Mouse (Mus musculus) forebrain, embryonic 10.5 days (tissue): Measurements from ENCODE around the gene Ogdh. TPM values are rescaled to one million over a fixed set of nuclear protein-coding genes. Genes with fewer than 3 reads are reported as not detected.

Experiments
- DNase-seq: peaks from one replicate; pipeline ENCODE4 v3.0.0-alpha.2; 2017; ENCODE audit warnings: low spot score; ENCODE audit errors: extremely low spot score
- H3K27ac ChIP-seq: fragments of 300-500 bp; sonication (generic); 2 replicates; pipeline ENCODE4 v1.5.1; 2016; ENCODE audit warnings: mild to moderate bottlenecking
- H3K27me3 ChIP-seq: fragments of 300-500 bp; sonication (generic); 2 replicates; pipeline ENCODE4 v1.6.1; 2016; ENCODE audit warnings: mild to moderate bottlenecking; ENCODE audit not compliant: poor library complexity, severe bottlenecking
- H3K36me3 ChIP-seq: fragments of 300-500 bp; sonication (generic); replicated peaks from 2 replicates; pipeline ENCODE4 v1.6.1; 2016; ENCODE audit warnings: mild to moderate bottlenecking, moderate library complexity
- H3K4me1 ChIP-seq: fragments of 300-500 bp; sonication (generic); 2 replicates; pipeline ENCODE4 v1.6.1; 2016
- H3K4me3 ChIP-seq: fragments of 300-500 bp; sonication (generic); 2 replicates; pipeline ENCODE4 v1.5.1; 2016; ENCODE audit warnings: mild to moderate bottlenecking, moderate library complexity
- H3K9me3 ChIP-seq: fragments of 300-500 bp; sonication (generic); 2 replicates; pipeline ENCODE4 v1.6.1; 2016; ENCODE audit warnings: mild to moderate bottlenecking, moderate library complexity
- WGBS: fragments of 180-500 bp; shearing (Covaris S2); methylation state at CpG from one replicate; pipeline ENCODE4 v1.1.7; 2016; 5-methylcytosine and 5-hydroxymethylcytosine counted together
- polyA plus RNA-seq: library from polyadenylated mRNA; unstranded; fragments of >200 nt; fragmentation: Nextera tagmentation; extraction: Ambion mirVana; gene quantifications from 2 replicates; pipeline ENCODE4 v1.2.1, GENCODE M21; 2016

The Ogdh gene
- polyA plus RNA-seq, 1 experiment from 2014 or later: 112 TPM

DNA sequence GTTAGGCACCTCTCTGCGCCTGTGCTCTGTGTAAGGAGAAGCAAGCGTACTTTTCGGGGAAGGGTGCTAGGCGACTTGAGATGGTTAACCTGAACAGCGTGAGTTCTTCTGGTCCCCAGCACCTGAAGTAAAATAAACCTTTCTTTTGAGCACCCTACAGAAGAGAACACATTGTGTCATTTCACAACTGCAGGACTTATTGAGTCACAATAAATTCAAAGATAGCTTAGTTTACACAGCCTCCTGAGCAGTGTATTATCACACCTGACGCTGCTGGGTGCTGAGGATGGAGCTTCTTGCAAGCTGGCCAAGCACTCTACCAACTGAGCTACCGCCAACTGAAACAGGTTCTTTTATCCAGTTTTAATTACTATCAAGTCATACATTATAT, 16.3 kb upstream of the Ogdh start:
- H3K27ac ChIP-seq: peak overlapping the region; percentile 93
- peak overlapping the region; percentile 98 for H3K4me3 ChIP-seq
- H3K27me3 ChIP-seq: no peaks in the 10 kb centered on the region
- 24% methylated on average over 7 of the region's 7 CpGs for WGBS
- H3K9me3 ChIP-seq: peaks cover under 1% of the 10 kb centered on the region; the same call in 1 of the 2 replicates
- DNase-seq: no peak
- H3K36me3 ChIP-seq: peaks cover 33% of the 10 kb centered on the region
- peaks cover 25% of the 10 kb centered on the region for H3K4me1 ChIP-seq

DNA sequence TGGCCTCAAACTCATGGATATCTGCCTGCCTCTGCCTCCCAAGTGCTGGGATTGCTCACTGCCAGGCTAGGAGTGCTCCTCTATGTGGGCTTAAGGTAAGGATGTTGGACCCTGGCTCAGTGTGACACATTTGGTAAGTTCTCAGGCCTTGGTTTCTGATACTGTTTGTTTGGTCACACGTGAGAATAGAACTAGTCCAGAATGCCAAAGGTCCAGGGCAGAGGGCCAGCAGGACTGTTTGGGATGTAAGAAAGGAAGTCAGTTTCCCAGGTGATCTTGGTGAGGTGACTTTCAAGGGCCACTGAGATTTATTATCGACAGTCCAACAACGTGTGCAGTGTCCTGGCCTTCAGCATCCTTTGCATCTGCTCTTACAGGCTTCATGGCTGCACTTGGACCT, 15.0 kb upstream of the Ogdh start:
- H3K9me3 ChIP-seq: peaks cover 7% of the 10 kb centered on the region; the same call in 1 of the 2 replicates
- peaks cover 25% of the 10 kb centered on the region for H3K4me1 ChIP-seq
- no peak for DNase-seq
- no peak overlapping the region for H3K27ac ChIP-seq
- WGBS: 88% methylated on average over 3 of the region's 3 CpGs
- H3K27me3 ChIP-seq: no peaks in the 10 kb centered on the region
- H3K4me3 ChIP-seq: no peak overlapping the region
- H3K36me3 ChIP-seq: peaks cover 20% of the 10 kb centered on the region

DNA sequence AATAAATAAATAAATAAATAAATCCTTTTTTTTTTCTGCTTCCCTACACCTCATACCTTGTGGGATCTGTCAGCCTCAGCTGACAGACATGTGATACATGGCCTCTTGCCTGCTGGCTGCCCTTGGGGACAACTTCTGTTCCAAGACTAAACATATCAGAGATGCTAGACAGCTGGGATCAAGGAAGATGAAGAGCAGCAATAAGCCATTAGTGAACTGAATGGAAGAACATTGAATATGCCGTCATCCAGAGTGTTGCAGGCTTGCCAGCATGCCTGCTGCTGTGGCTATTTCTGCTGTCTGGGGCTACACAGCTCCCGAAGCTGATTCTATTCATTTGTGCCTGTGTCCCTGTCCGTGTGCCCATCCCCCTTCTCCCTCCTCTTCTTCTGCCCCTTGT, 8.5 kb upstream of the Ogdh start:
- no peaks in the 10 kb centered on the region for H3K27me3 ChIP-seq
- no peak overlapping the region for H3K27ac ChIP-seq
- 86% methylated on average over 3 of the region's 3 CpGs for WGBS
- DNase-seq: no peak
- peaks cover 7% of the 10 kb centered on the region; the same call in 1 of the 2 replicates for H3K9me3 ChIP-seq
- H3K4me3 ChIP-seq: no peak overlapping the region
- no peaks in the 10 kb centered on the region for H3K36me3 ChIP-seq
- no peaks in the 10 kb centered on the region for H3K4me1 ChIP-seq

DNA sequence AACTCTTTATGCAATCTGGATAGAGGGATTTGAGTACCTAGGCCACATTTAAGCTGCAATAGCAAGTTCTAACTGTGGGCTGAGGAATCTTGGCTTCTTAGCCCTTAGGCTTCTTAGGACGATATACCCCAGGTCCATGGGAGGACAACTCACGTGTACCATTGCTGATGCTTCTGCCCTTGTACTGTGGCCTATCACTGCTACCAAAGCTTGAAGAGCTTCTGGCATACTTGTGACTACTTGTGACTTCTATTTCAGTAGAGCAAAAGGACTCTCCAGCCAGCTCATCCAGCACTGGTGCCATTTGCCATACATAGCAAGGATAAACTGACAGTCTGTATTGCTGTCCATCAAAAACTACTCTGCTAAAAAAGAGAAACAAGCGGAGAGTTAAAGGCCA, 1.3 kb upstream of the Ogdh start:
- H3K27ac ChIP-seq: no peak overlapping the region
- no peak for DNase-seq
- H3K4me3 ChIP-seq: no peak overlapping the region
- H3K4me1 ChIP-seq: peaks cover 17% of the 10 kb centered on the region
- H3K9me3 ChIP-seq: no peaks in the 10 kb centered on the region
- 83% methylated on average over 3 of the region's 3 CpGs for WGBS
- H3K36me3 ChIP-seq: no peaks in the 10 kb centered on the region
- peaks cover 9% of the 10 kb centered on the region; the same call in 1 of the 2 replicates for H3K27me3 ChIP-seq

DNA sequence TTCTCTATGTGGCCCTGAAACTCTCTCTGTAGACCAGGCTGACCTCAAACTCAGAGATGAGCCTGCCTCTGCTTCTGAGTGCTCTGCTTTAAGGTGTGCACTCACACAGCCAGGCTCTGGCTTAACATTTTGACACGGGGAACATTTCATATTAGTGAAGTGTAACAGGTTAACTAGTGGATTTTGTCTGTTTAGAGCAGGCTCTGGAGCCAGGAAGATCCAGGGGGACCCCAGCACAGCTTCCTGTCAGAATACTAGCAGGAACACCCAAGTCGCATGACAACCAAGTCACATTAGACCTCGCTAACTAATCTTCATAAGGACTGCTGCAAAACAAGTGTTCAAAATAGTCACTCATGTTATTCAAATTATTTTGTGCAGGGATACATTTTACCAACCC, 550 bp upstream of the Ogdh start:
- no peak for DNase-seq
- WGBS: 28% methylated on average over 3 of the region's 3 CpGs
- Histone ChIP-seq H3K36me3 (no peaks in the 10 kb centered on the region), H3K27ac (peak overlapping the region; percentile 92), H3K9me3 (no peaks in the 10 kb centered on the region), H3K4me1 (peaks cover 17% of the 10 kb centered on the region), H3K27me3 (peaks cover 9% of the 10 kb centered on the region; the same call in 1 of the 2 replicates), H3K4me3 (peak overlapping the region; percentile 86)

DNA sequence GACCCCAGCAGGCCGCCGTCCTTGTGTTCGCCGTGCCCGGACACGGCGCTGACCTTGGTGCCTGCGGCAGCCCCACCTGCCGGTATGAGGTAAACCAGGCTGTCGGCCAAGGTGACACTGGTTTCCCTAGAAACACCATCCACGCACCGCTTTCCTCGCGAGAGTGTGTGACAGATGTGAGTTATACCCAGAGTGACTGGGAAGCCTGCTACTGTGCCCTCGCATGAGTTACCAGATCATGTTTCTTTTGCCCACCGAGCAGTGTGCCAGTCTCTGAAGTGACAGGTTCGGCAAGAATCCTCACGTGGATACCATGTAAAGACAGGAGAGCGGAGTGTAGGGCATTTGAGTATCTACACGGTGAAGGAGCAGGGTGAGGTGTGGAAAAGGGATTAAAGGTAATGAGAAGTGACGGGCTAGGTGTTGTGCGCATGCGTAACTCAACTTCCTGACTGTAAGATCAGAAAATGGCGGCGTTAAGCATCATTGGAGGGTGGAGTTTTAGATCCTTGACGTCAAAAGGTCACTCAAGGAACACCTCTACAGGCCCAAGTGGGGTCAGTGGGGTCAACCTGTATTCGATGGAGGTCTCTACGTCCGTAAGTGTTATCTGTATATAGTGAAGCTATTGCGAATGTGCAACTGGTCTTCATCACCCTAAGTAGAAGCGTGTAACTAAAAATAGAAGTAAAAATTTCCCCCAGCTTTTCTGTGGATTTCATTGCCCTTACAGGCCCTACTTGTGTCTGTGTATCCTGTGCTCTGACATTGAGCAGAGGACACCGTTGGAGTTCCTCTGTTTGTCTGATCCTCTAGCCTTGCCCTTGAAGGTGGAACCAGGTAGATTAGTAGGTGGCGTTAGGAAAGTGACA, 919 bp downstream of the Ogdh start:
- Histone ChIP-seq H3K36me3 (peaks cover 6% of the 10 kb centered on the region), H3K4me1 (peaks cover 17% of the 10 kb centered on the region), H3K27ac (peak overlapping the region; percentile 92), H3K9me3 (no peaks in the 10 kb centered on the region), H3K27me3 (peaks cover 9% of the 10 kb centered on the region; the same call in 1 of the 2 replicates), H3K4me3 (peak overlapping the region; percentile 86)
- WGBS: 20% methylated on average over 33 of the region's 33 CpGs
- DNase-seq: no peak

DNA sequence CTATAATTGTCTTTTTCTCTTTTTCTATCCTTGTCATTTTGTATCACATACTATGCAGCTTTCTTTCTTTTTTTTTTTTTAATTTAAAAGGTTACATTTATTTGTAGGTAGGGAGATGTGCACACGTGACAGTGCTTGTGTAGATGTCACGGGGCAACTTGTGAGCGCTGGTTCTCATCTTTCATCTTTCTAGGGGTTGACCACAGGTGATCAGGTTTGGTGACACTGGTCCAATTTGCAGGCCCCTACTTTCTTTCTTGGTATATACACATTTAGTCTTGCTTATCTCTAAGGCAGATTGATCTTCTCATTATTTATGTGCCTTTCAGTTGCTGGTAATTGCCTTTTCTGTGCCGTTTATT, 1.5 kb downstream of the Ogdh start:
- WGBS: 97% methylated on average over 4 of the region's 4 CpGs
- H3K27ac ChIP-seq: no peak overlapping the region
- peaks cover 9% of the 10 kb centered on the region; the same call in 1 of the 2 replicates for H3K27me3 ChIP-seq
- peaks cover 17% of the 10 kb centered on the region for H3K4me1 ChIP-seq
- H3K4me3 ChIP-seq: peak overlapping the region; percentile 86
- H3K9me3 ChIP-seq: no peaks in the 10 kb centered on the region
- DNase-seq: no peak
- peaks cover 12% of the 10 kb centered on the region for H3K36me3 ChIP-seq

DNA sequence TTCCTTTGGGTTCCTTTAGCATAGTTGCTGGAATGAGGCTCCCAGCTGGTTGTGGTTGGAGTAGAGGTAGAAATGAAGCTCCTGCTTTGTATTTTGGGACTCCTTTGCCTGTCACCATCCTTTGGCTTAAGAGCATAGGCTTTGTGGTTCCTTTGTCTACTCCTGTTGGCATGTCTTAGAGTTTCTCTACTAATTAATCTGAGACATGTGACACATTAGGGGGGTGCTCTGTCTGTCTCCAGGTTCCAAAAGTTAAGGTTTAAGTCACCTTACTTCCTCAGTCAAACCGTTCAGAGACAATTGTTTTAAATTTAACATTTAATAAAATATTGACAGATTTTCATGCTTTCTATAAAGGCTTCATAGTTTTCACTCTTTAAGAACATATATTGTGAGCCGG, 2.2 kb downstream of the Ogdh start:
- H3K9me3 ChIP-seq: no peaks in the 10 kb centered on the region
- WGBS: 94% methylated on average over 2 of the region's 2 CpGs
- peaks cover 17% of the 10 kb centered on the region for H3K4me1 ChIP-seq
- peaks cover 19% of the 10 kb centered on the region for H3K36me3 ChIP-seq
- H3K27ac ChIP-seq: no peak overlapping the region
- DNase-seq: no peak
- H3K27me3 ChIP-seq: peaks cover 9% of the 10 kb centered on the region; the same call in 1 of the 2 replicates
- no peak overlapping the region for H3K4me3 ChIP-seq

DNA sequence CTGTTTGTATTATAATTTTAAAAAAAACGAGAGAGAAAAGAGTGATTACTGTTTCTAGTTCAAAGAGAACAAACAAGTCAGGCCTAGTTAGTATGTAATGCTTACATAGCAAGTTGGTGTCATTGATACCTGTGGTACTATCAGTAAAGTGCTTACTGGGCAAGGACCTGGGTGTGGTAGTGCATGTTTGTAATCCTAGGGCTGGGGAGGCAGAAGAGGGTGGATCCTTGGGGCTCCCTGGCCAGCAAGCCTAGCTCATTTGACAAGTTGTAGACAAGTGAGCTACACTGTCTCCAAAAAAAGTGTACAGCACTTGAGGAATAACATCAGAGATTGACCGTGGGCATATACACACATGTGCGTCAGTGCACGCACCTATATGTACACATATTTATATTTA, 3.2 kb downstream of the Ogdh start:
- peaks cover 17% of the 10 kb centered on the region for H3K4me1 ChIP-seq
- no peaks in the 10 kb centered on the region for H3K9me3 ChIP-seq
- no peak for DNase-seq
- peaks cover 9% of the 10 kb centered on the region; the same call in 1 of the 2 replicates for H3K27me3 ChIP-seq
- H3K27ac ChIP-seq: no peak overlapping the region
- 91% methylated on average over 4 of the region's 4 CpGs for WGBS
- no peak overlapping the region for H3K4me3 ChIP-seq
- H3K36me3 ChIP-seq: peaks cover 29% of the 10 kb centered on the region

DNA sequence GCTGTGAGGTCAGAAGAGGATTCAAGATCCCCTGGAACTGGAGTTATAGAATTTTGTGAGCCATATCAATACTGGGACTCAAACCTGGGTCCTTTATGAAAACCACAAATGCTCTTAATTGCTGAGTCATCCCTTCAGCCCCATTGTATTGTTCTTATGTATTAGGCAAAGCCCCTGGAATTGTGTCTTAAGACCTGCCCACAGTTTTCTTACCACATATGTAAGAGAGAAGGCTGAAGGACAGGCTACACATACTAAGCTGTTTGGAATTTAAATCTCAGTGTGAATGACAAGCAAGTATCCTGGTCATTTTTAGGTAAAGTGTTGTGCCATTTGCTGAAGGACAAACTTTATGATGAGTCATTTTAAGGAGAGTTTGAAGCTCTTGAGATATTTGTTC, 4.6 kb downstream of the Ogdh start:
- Histone ChIP-seq H3K36me3 (peaks cover 43% of the 10 kb centered on the region), H3K9me3 (no peaks in the 10 kb centered on the region), H3K27ac (no peak overlapping the region), H3K27me3 (no peaks in the 10 kb centered on the region), H3K4me1 (peaks cover 13% of the 10 kb centered on the region), H3K4me3 (no peak overlapping the region)
- no peak for DNase-seq

DNA sequence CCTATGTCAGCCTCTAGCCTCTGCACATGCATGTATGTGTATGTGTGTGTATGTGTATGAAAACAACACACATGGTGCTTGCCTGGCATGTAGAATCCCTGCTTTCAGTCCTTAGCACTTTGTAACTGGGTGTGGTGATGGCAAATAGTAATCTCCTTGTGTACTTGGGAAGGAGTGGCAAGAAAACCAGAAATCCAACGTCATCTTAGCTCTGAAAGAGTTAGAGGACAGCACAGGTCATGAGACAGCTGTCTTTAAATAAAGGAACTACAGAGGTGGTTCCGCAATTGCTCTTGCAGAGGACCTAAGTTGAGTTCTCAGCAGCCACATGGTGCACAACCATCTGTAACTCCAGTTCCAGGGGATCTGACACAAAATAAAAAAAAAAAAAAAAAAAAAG, 8.0 kb downstream of the Ogdh start:
- H3K27me3 ChIP-seq: no peaks in the 10 kb centered on the region
- no peak overlapping the region for H3K27ac ChIP-seq
- no peak for DNase-seq
- no peaks in the 10 kb centered on the region for H3K9me3 ChIP-seq
- peaks cover 70% of the 10 kb centered on the region for H3K36me3 ChIP-seq
- no peaks in the 10 kb centered on the region for H3K4me1 ChIP-seq
- no peak overlapping the region for H3K4me3 ChIP-seq
- WGBS: 91% methylated on average over 2 of the region's 2 CpGs

DNA sequence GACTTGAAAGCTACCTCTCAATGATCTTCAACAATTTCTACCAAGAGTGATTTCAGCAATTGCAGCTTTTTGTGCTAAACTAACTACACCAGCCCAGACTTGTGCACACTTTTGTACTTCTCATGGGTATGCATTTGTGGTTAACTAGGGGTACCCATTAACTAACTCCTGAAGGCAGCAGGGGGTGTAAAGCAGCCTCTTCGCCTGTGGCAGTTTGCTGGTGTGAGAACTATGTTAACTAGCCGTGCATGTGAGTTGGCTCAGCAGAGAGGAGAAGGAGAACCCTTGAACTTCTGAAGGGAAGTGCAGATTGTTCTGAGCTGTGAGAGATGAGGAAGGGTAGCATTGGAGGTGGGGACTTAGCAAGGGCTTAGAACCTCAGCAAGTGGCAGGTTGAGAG, 11.4 kb downstream of the Ogdh start:
- H3K4me1 ChIP-seq: no peaks in the 10 kb centered on the region
- H3K4me3 ChIP-seq: no peak overlapping the region
- H3K27ac ChIP-seq: no peak overlapping the region
- no peak for DNase-seq
- no peaks in the 10 kb centered on the region for H3K9me3 ChIP-seq
- H3K27me3 ChIP-seq: no peaks in the 10 kb centered on the region
- peaks cover 91% of the 10 kb centered on the region for H3K36me3 ChIP-seq
- 82% methylated on average over 2 of the region's 2 CpGs for WGBS

DNA sequence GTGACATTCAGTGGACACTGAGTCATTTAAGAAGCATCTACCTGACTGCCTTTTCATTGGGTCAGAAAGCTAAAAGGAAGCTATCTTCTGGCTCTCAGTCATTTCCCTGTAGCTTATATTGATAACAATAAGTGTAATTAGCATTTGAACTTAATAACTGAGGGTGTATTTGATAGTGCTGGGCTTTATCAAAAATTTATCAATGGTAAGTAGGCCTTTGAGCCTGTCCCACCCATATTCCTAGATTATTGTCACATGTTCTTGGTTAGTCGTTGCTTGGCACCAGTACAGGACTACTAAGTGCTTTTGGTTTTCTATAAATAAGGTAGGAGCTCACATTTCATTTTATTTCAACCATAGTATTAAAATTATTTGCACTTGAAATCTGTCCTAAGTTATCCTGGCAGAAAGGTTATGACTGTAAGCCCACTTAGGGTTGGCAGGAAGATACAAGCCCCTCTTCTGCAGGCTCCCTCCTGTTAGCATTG, 14.6 kb downstream of the Ogdh start:
- 91% methylated on average over 1 of the region's 1 CpGs for WGBS
- Histone ChIP-seq H3K27me3 (no peaks in the 10 kb centered on the region), H3K9me3 (no peaks in the 10 kb centered on the region), H3K36me3 (peaks cover 90% of the 10 kb centered on the region), H3K4me3 (no peak overlapping the region), H3K27ac (no peak overlapping the region), H3K4me1 (no peaks in the 10 kb centered on the region)
- DNase-seq: no peak
